Mouse (Mus musculus) c-Kit-negative CD71-positive TER-119-positive erythroid progenitor cells, embryonic 14.5 days (primary cell): ENCODE results near the gene Usp29.
"Not testable (repeated sequence)": the region's sequence is repeated elsewhere in the genome, so short reads cannot be mapped to it uniquely, and the experiment has no call there.

Experiments
- DNase-seq: peaks from one replicate; pipeline ENCODE4 v3.0.0-alpha.2; 2013; ENCODE audit warnings: low read depth, low spot score

Gene Usp29

DNA sequence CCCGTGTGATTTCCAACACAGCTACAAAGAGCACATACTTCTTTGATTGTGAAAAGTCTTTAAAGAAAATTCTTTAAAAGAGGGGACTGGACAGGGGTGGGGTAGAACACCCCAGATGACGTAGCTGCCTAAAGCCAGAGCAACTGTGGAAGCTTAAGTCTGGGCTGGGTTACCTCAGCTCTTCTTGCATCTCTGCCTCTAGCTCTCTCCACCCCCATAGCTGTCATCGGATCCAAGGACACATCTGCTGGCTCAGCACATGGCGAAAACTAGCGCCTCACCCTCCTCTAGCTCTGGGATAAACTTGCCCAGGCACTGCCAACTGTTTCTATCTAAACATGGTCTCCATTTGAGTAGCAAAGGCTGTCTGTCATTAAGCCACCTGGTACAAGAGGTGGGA, 34.9 kb downstream of the Usp29 start:
- DNase-seq = no peak

- DNase-seq = no peak
Observed at GRCm38 (mm10) chr7:6770286-6770685, 39.9 kb downstream of the Usp29 start.

- DNase-seq = not testable (repeated sequence)
Observed at GRCm38 (mm10) chr7:6773865-6774413, 43.6 kb downstream of the Usp29 start.

GRCm38 (mm10) chr7:6776314-6777059, 46.1 kb downstream of the Usp29 start:
- DNase-seq = no peak

DNA sequence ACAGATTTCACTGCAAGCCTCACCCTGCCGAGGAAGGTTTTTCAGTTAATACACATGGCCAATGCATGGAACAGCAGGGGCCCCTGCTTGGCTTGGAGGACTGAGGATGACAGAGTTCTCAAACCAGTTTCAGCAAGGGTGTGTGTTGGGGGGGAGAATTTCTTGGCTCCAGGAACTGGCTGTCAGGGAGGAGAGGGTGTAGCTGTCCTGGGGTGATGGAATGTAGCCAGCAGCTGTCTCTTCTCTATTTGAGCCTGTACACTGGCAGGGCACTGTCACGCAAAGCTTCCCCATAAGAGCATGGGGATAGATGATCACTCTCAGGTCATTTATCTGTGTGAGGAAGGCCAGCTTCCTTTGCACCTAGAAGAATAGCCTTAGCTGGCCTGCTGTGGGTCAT, 46.7 kb downstream of the Usp29 start:
- no peak for DNase-seq

DNA sequence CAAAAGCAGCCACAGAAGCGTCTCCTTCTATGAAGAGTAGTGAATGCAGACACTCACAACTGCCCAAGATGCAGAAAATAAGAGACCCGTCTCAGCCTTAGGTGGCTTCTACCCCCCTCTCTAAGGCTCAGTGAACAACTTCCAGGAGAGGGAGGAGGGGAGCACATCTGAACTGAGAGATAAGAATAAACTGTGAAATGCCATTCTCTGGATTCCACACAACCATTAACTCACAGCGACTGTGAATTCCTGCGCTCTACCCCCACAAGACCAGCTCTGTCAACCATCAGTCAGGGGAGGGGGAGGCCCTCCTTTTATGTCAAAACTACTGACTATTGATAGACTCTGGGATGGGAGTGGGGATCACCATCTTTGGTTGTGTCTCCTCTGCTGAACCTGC, 47.3 kb downstream of the Usp29 start:
- no peak for DNase-seq

DNA sequence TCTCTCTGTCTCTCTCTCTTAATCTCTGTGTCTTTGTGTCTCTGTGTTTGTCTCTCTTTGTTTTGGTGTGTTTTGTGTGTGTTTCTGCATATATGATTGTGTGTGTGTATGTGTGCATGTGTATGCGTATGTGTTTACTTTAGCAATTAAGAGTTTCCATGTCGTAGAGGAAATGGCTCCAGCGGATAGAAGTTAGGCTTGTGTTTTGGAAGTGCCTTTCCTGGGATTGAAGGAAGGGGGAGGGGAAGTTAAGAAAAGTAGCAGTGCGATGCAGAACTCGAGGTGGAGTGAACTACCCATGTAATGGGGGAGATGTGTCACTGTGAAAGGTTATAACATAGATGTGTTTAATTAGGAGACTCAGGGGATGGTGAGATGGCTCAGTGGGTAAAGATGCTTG, 48.8 kb downstream of the Usp29 start:
- no peak for DNase-seq

- no peak for DNase-seq
Observed at GRCm38 (mm10) chr7:6781541-6781940, 51.2 kb downstream of the Usp29 start.

DNA sequence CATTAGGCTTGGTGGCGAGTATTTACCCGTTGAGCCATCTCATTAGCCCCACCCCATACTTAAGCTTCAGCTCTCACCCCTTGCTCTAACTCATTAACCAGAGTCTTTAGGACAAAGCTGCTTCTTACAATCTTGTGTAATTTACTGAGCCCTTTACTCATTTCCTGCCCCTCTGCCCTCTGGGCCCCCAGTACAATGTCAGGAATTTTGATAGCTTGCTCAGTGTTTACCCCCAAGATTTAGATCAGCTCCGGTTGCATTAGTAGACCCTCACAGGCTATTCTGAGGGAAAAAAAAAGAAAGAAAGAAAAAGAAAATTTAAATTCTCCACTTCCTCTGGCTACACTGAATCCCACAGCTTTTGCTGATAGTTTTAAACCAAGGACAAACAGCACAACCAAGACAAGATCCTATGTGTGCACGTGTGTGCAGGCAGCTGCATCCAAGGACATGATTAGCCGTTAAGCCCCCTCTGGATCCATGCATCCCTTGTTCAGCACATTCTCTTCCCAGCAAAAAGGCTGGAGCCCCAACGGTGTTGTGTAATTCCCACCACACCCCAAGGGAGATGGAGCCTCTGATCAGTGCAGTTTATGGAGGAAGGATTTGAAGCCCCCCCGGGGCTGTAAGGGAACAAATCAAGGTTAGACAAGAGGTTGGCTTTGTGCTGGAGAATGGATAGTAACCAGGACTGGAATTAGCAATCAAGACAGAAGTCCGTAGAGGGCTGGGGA, 54.1 kb downstream of the Usp29 start:
- no peak for DNase-seq

DNA sequence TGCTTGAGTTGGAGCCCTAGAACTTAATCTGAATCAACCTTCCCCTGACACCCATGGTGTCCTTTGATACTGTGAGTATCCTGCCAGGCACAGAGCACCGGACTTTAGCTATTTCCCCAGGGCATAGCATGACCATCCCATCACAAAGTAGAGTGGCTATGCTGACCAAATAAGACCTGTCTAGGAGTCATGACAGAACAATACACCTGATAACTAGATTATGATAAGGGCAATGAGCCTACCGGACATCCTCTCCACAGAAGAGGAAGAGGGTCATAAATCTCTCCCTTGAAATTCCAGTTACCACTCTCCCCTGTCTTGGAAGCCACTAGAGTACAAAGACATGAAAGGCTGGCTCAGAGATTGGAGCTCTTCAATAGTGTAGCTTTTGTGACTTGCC, 56.6 kb downstream of the Usp29 start:
- no peak for DNase-seq

- DNase-seq = no peak
Observed at GRCm38 (mm10) chr7:6788101-6788500, 57.7 kb downstream of the Usp29 start.

DNA sequence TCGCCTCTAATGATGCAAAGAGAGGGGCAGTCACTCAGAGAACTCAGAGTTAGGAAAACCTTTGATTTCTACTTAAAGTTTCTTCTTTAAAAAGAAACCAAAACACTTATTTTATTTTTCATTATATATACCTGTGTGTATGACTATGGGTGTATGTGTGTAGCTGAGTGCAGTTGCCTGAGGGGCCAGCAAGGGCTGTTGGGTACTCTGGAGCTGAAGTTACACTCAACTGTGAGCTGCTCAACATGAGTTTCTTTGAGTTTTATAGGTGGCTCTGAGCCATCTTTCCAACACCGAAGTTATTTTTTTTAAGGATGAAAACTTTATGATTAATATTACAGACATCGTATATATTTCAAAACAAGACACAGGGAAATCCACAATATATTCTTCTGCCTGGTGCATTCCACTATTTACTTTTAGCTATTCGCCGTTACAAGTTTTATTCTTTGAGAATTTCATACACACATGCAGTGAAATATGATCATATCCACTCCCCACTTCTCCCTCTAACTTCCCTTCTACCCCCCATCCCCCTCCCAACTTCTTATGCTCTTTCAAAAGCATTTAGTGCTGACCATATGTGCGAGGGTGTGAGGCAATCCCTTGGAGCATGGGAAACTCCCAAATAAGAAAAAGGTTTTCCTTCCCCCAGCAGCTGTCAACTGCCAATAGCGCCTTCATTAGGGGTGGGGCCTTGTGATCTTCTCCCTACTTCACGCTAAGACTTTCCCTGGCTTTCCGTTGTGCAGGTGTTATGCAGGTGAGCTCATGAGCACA, 61.1 kb downstream of the Usp29 start:
- no peak for DNase-seq

DNA sequence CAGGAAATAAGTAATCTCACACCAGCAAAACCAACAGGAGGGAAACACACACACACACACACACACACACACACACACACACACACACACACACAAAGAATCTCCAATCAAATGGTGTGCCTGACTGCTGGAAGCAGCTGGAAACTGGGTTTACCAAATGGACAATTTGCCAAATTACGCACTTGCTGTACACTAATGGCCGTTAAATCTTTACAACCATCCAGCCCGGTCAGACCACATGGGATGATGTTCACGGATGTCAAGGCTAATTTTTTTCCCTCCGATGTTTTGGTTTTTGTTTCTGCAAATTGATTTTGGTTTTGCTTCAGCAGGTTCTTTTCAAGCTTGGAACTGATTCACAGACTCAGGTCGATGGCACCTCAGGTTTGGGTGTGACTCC, 62.9 kb downstream of the Usp29 start:
- no peak for DNase-seq

- no peak for DNase-seq
Observed at GRCm38 (mm10) chr7:6793811-6794210, 63.4 kb downstream of the Usp29 start.

GRCm38 (mm10) chr7:6797408-6797807, 67.0 kb downstream of the Usp29 start:
- no peak for DNase-seq

DNA sequence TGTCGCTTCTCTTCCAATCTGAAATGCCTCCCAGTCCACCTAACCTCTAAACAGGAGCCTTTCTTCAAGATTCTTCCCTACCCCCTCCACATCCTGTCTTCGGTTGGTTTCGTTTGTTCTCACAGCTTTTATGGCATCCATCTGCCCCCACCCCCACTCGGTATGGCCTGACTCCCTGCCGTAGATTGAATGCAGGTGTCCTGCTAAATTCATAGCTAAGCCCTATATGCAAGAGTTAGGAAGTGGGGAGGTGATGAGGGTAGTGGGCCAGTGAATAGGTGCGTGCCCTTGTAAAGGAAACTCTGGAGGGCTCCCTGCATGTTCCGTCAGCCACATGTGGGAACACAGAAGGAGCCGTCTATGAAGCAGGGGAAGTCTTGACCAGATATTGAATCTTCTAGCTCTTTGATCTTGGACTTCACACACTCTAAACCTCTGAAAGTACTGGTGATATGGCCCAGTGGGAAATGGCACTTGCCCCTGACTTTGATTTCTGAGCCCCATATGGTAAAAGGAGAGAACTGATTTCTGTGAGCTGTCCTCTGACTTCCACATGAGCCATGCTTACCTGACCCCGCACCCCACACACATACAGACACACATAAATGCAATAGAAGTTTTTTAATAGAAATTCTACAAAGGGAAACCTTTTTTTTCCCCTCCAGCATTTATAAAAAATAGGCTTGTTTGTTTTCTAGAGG, 68.9 kb downstream of the Usp29 start:
- no peak for DNase-seq

DNA sequence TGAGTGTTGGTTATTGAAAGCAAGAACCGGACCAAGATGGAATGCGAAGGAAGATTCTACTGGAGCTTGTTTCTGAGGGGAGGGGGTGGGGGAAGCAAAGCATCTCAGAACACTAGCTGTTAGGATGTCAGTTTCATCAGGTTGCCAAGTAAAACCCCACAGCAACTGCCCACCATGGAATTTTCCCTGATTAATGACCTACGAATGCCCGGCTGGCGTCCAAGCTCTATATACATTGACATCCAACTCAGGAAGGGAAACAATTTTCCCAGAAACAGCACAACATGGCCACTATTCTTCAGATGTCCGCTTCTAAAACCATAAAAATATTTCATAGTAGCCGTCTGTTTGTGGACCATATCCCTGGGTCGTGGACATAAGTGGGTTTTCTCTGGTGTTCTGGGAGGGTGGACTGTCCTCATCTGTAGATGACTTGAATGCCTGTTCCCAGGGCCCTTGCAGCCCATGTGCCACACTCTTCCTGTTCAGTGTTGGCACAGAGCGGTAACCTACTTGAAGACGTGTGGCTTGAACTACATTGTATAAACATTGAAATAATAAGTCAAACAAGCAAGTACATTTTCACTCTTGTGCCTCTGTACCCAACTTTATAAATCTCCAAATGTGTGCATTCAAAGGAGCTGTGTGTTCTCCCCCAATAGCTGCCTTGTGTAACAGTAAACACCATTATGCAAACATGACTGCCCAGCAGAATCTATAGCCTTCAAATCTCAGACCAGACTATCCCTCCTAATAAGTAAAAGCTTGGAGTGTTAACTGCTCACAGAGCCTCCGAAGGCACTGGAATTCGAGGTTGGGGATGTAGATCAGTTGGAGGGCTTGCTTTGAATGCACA, 70.4 kb downstream of the Usp29 start:
- DNase-seq = no peak

- DNase-seq = no peak
Observed at GRCm38 (mm10) chr7:6801642-6802041, 71.3 kb downstream of the Usp29 start.

- DNase-seq = no peak
Observed at GRCm38 (mm10) chr7:6810556-6810955, 80.2 kb downstream of the Usp29 start.

DNA sequence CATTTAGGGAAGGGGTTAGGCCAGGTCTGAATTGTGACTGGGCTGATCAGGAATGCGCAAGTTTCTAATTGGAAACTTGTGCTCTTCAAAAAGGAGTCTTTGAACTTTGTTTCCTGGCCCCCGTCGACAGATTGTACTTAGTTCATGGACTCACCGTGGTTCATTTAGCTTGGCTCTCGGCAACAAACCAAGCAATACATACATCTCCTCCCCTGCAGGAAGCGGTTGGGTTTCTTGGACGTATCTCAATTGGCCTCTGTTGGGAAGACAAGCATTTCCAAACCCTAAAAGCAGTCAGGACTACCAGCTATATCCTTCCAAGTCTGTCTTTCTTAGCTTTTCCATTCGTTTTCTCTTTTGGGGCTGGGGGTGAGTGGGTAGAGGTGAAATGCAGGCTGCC, 84.6 kb downstream of the Usp29 start:
- DNase-seq = no peak
